Mouse (Mus musculus) intestine, embryonic 15.5 days (tissue): Measurements from ENCODE around the gene Sbds. TPM values are rescaled to one million over a fixed set of nuclear protein-coding genes. Genes with fewer than 3 reads are reported as not detected.

ENCODE experiments used
- ATAC-seq: fragments of 200-750 bp; cut with Nextera tagmentation; 2 replicates; pipeline ENCODE4 v1.8.0; 2017; ENCODE audit warnings: moderate TSS enrichment, moderate library complexity
- H3K27ac ChIP-seq: fragments of 300-500 bp; sonication (generic); 2 replicates; pipeline ENCODE4 v1.5.1; 2015; ENCODE audit warnings: mild to moderate bottlenecking, inconsistent platforms
- H3K27me3 ChIP-seq: fragments of 300-500 bp; sonication (generic); replicated peaks from 2 replicates; pipeline ENCODE4 v1.6.1; 2015; ENCODE audit warnings: inconsistent platforms
- H3K36me3 ChIP-seq: fragments of 300-500 bp; sonication (generic); 2 replicates; pipeline ENCODE4 v1.6.1; 2015; ENCODE audit warnings: inconsistent platforms
- H3K4me1 ChIP-seq: fragments of 300-500 bp; sonication (generic); replicated peaks from 2 replicates; pipeline ENCODE4 v1.6.1; 2015; ENCODE audit warnings: inconsistent platforms
- H3K4me2 ChIP-seq: fragments of 300-500 bp; sonication (generic); replicated peaks from 2 replicates; pipeline ENCODE4 v1.6.1; 2015; ENCODE audit warnings: mild to moderate bottlenecking, inconsistent platforms
- H3K4me3 ChIP-seq: fragments of 300-500 bp; sonication (generic); replicated peaks from 2 replicates; pipeline ENCODE4 v1.5.1; 2015; ENCODE audit warnings: inconsistent platforms
- H3K9ac ChIP-seq: fragments of 300-500 bp; sonication (generic); 2 replicates; pipeline ENCODE4 v1.6.1; 2015; ENCODE audit warnings: inconsistent platforms
- H3K9me3 ChIP-seq: fragments of 300-500 bp; sonication (generic); 2 replicates; pipeline ENCODE4 v1.6.1; 2016; ENCODE audit warnings: inconsistent platforms
- whole genome bisulfite sequencing: fragments of 180-500 bp; shearing (Covaris S2); methylation state at CpG from one replicate; pipeline ENCODE4 v1.1.7; 2015; 5-methylcytosine and 5-hydroxymethylcytosine counted together
- polyA plus RNA-seq: library from polyadenylated mRNA; unstranded; fragments of >200 nt; fragmentation: Nextera tagmentation; extraction: Ambion mirVana; gene quantifications from 2 replicates; pipeline ENCODE4 v1.2.1, GENCODE M21; 2015

Sbds gene
- polyA plus RNA-seq, 1 experiment from 2014 or later, result 75.9 TPM

DNA sequence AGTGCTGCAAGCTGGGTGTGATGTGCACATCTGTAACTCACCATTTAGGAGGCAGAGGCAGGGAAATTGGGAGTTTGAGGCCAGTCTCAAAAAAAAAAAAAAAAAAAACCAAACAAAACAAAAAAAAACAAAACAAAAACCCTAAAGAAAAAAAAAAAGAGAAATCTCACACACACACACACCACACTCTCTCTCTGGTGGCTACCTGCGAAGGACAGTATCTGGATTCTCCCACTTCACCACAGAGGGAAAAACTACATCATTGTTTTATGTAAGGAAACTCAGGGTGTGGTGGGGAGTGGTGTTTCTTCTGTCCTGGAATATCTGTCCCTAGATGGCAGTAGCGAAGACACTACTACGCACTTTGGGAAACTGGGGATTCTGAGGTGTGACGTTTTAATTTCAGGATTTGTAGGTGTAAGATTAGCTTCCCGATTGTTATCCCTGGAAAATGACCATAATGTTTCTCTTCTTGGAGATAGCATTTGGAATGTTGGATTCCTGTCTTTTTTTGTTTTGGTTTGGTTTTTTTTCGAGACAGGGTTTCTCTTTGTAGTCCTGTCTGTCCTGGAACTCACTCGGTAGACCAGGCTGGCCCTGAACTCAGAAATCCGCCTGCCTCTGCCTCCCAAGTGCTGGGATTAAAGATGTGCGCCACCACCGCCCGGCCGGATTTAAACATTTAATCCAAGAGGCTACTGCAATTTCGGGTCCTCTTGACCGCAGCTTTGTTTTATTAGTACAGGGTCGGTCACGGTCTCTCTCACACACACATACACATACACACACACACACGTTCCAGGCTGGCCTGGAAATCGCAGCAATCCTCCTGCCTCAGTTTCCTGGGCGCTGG is 940 bp downstream of the Sbds start:
- 10% methylated on average over 19 of the region's 19 CpGs for WGBS
- ATAC-seq, result peak; percentile 1; the same call in 1 of the 2 replicates

DNA sequence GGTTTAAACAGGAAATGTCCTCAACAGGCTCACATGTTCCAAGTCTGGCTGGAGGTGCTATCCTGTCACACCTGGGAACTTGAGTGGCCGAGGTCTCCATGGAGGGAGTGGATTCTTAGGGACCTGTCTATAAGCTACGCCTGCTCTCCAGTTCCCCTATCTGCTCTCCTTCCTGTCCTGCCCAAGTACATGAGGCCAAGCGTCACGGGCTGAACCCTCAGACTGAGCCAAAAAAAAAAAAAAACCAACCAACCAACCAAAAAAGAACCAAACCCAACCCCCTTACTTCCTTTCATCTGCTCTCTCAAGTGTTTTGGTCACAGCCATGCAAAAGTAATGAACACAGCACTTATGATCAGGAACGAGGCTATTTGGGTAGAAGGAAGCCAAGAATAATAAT is 7.5 kb downstream of the Sbds start:
- no peak for ATAC-seq
- Histone ChIP-seq H3K36me3 (peaks cover 42% of the 10 kb centered on the region), H3K4me2 (no peak overlapping the region), H3K4me3 (no peak overlapping the region), H3K27ac (no peak overlapping the region), H3K27me3 (no peaks in the 10 kb centered on the region), H3K9ac (no peak overlapping the region), H3K4me1 (no peaks in the 10 kb centered on the region), H3K9me3 (no peaks in the 10 kb centered on the region)
- 77% methylated on average over 5 of the region's 5 CpGs for whole genome bisulfite sequencing

More for the DNA sequence above, 940 bp downstream of the Sbds start:
- Histone ChIP-seq H3K4me2 (peak overlapping the region; percentile 84), H3K9ac (peak overlapping the region; percentile 80), H3K4me3 (peak overlapping the region; percentile 69), H3K4me1 (peaks cover 4% of the 10 kb centered on the region; the same call in 1 of the 2 replicates), H3K27me3 (no peaks in the 10 kb centered on the region), H3K27ac (peak overlapping the region; percentile 84), H3K9me3 (no peaks in the 10 kb centered on the region), H3K36me3 (peaks cover 3% of the 10 kb centered on the region; the same call in 1 of the 2 replicates)

DNA sequence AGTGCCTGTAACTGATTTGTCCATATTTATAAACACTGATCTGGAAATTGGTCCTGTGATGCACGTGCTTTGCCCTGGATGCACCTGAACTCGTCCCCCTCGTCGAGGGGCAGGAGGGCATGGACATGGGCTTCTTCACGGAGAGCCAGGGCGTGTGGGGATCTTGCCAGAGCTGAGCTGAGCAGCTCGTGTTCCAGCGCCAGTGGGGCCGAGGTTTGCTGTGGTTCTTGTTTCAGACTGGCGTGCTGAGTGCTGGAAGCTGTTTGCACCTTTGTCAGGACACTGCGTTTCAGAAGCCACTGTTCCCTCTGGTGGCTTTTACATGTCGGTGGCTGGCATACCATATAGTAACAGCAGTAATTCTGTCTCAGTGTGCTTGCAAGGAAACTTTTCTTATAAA is 13.9 kb downstream of the Sbds start:
- ATAC-seq, result no peak
- H3K9me3 ChIP-seq, result no peaks in the 10 kb centered on the region
- WGBS, result 89% methylated on average over 12 of the region's 12 CpGs
- no peaks in the 10 kb centered on the region for H3K4me1 ChIP-seq
- peaks cover 59% of the 10 kb centered on the region for H3K36me3 ChIP-seq
- H3K9ac ChIP-seq, result no peak overlapping the region
- H3K4me3 ChIP-seq, result no peak overlapping the region
- no peaks in the 10 kb centered on the region for H3K27me3 ChIP-seq
- H3K4me2 ChIP-seq, result no peak overlapping the region
- no peak overlapping the region for H3K27ac ChIP-seq

GRCm38 (mm10) chr5:130239856-130240255 is 15.5 kb downstream of the Sbds start:
- H3K27ac ChIP-seq, result no peak overlapping the region
- H3K4me3 ChIP-seq, result no peak overlapping the region
- no peak overlapping the region for H3K4me2 ChIP-seq
- H3K9me3 ChIP-seq, result no peaks in the 10 kb centered on the region
- H3K4me1 ChIP-seq, result no peaks in the 10 kb centered on the region
- H3K27me3 ChIP-seq, result no peaks in the 10 kb centered on the region
- WGBS, result 93% methylated on average over 2 of the region's 2 CpGs
- H3K36me3 ChIP-seq, result peaks cover 65% of the 10 kb centered on the region
- no peak for ATAC-seq
- no peak overlapping the region for H3K9ac ChIP-seq

- Histone ChIP-seq H3K27me3 (no peaks in the 10 kb centered on the region), H3K9ac (no peak overlapping the region), H3K4me3 (no peak overlapping the region), H3K9me3 (no peaks in the 10 kb centered on the region), H3K4me2 (no peak overlapping the region), H3K4me1 (no peaks in the 10 kb centered on the region), H3K27ac (no peak overlapping the region), H3K36me3 (peaks cover 65% of the 10 kb centered on the region)
- no peak for ATAC-seq
- WGBS, result 92% methylated on average over 7 of the region's 7 CpGs
Measured at GRCm38 (mm10) chr5:130239236-130239635, 16.1 kb downstream of the Sbds start.

GRCm38 (mm10) chr5:130236302-130236701 is 19.0 kb downstream of the Sbds start:
- WGBS, result 92% methylated on average over 8 of the region's 8 CpGs
- H3K9ac ChIP-seq, result no peak overlapping the region
- H3K4me2 ChIP-seq, result no peak overlapping the region
- H3K27me3 ChIP-seq, result no peaks in the 10 kb centered on the region
- no peak for ATAC-seq
- H3K36me3 ChIP-seq, result peaks cover 81% of the 10 kb centered on the region
- no peaks in the 10 kb centered on the region for H3K9me3 ChIP-seq
- no peaks in the 10 kb centered on the region for H3K4me1 ChIP-seq
- H3K4me3 ChIP-seq, result no peak overlapping the region
- no peak overlapping the region for H3K27ac ChIP-seq

DNA sequence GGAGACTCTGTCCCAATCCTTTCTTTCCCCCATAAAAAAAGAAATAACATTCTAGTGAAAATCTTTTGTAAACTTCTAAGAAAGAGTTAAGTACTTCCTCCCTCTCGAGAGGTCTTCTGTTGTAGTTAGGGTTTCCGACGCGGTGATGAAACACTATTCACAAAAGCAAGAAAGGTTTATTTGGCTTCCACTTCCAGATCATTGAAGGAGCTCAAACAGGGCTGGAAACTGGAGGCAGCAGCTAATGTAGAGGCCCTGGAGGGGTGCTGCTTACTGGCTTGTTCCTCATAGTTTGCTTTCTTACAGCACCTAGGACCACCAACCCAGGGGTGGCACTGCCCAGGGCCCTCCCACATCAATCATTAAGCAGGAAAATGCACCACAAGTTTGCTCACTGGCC is 27.2 kb downstream of the Sbds start:
- Histone ChIP-seq H3K4me3 (no peak overlapping the region), H3K27ac (no peak overlapping the region), H3K27me3 (no peaks in the 10 kb centered on the region), H3K9ac (no peak overlapping the region), H3K36me3 (peaks cover 22% of the 10 kb centered on the region), H3K9me3 (no peaks in the 10 kb centered on the region), H3K4me2 (no peak overlapping the region), H3K4me1 (peaks cover 16% of the 10 kb centered on the region)
- WGBS, result 50% methylated on average over 4 of the region's 4 CpGs
- no peak for ATAC-seq

DNA sequence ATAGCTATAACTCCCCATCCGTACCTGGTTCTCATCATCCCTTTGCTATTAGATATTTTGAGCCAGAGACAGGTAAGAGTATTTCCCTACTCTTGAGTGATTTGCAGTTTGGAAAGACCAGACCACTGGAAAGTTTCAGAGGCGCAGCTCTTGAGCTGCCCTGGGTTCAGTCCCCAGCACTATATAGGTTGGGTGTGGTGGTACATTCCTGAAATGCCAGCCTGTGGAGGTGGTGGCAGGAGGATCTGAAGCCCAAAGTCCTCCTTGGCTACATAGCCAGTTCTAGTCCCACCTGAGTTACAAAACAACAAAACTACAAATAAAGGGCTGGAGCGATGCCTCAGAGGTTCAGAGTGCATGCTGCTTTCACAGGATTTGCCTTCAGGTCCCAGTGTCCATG is 28.5 kb downstream of the Sbds start:
- no peaks in the 10 kb centered on the region for H3K27me3 ChIP-seq
- H3K9ac ChIP-seq, result no peak overlapping the region
- no peak overlapping the region for H3K27ac ChIP-seq
- WGBS, result 83% methylated on average over 3 of the region's 3 CpGs
- no peak overlapping the region for H3K4me3 ChIP-seq
- H3K36me3 ChIP-seq, result peaks cover 10% of the 10 kb centered on the region
- peaks cover 17% of the 10 kb centered on the region for H3K4me1 ChIP-seq
- no peak for ATAC-seq
- H3K9me3 ChIP-seq, result no peaks in the 10 kb centered on the region
- no peak overlapping the region for H3K4me2 ChIP-seq

DNA sequence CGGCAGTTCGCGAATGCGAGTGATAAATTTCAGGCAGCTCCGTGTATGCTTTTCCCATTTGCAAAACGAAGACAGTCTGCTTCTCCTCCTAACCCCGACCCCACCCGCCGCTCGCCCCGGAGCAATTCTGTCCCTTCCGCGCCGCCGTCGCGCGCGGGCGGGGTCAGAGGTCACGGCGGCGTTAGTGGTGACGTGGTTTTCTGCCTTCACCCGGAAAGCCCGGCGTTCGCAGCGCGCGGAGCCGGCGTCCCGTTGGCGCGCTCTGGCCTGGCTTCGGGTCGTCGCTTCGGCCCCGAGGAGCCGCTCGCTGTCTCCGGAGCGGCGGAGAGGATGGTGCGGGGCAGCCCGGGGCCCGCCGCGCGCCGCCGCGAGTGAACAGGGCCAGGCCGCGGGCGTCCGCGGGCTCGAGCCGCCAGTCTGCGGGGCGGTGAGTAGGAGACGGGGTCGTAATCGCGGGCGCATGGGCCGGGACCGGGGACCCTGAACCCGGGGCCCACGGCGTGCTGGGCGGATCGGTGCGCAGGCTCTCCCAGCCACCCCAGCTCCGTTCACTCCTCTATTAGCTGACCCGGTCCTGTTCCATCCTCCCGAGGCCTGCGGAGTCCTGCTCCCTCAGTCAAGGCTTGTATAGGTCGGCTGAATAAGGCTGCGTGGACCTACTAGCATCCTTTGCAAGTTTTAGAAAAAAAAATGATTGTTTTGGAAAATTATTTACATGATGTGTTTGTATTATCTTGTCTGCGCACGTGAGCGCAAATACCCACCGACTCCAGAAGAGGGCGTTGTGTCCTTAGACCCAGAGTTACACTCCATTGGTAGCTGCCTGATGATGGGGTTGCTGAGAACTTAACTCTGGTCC is 33.0 kb downstream of the Sbds start:
- Histone ChIP-seq H3K4me2 (peak overlapping the region; percentile 70), H3K4me1 (peaks cover 15% of the 10 kb centered on the region), H3K27ac (peak overlapping the region; percentile 81), H3K9ac (peak overlapping the region; percentile 94), H3K4me3 (peak overlapping the region; percentile 100), H3K27me3 (no peaks in the 10 kb centered on the region), H3K36me3 (no peaks in the 10 kb centered on the region), H3K9me3 (no peaks in the 10 kb centered on the region)
- ATAC-seq, result peak; percentile 88
- under 1% methylated on average over 77 of the region's 88 CpGs for WGBS

- Histone ChIP-seq H3K4me1 (peaks cover 12% of the 10 kb centered on the region), H3K27me3 (no peaks in the 10 kb centered on the region), H3K4me2 (peak overlapping the region; percentile 70), H3K9me3 (no peaks in the 10 kb centered on the region), H3K27ac (peak overlapping the region; percentile 81), H3K9ac (peak overlapping the region; percentile 94), H3K36me3 (no peaks in the 10 kb centered on the region), H3K4me3 (peak overlapping the region; percentile 100)
- WGBS, result 0% methylated on average over 10 of the region's 10 CpGs
- ATAC-seq, result peak; percentile 60
Measured at GRCm38 (mm10) chr5:130221760-130222145, 33.6 kb downstream of the Sbds start.

- no peak overlapping the region for H3K9ac ChIP-seq
- no peaks in the 10 kb centered on the region for H3K27me3 ChIP-seq
- peak overlapping the region; percentile 70 for H3K4me2 ChIP-seq
- no peak overlapping the region for H3K27ac ChIP-seq
- H3K9me3 ChIP-seq, result no peaks in the 10 kb centered on the region
- peaks cover 11% of the 10 kb centered on the region for H3K4me1 ChIP-seq
- ATAC-seq, result no peak
- 48% methylated on average over 2 of the region's 2 CpGs for WGBS
- H3K36me3 ChIP-seq, result no peaks in the 10 kb centered on the region
- H3K4me3 ChIP-seq, result peak overlapping the region; percentile 100
Measured at GRCm38 (mm10) chr5:130221316-130221715, 34.0 kb downstream of the Sbds start.

- Histone ChIP-seq H3K9me3 (no peaks in the 10 kb centered on the region), H3K27ac (no peak overlapping the region), H3K27me3 (no peaks in the 10 kb centered on the region), H3K4me3 (no peak overlapping the region), H3K4me1 (peaks cover 3% of the 10 kb centered on the region), H3K4me2 (no peak overlapping the region), H3K36me3 (peaks cover 4% of the 10 kb centered on the region; the same call in 1 of the 2 replicates), H3K9ac (no peak overlapping the region)
- ATAC-seq, result no peak
- WGBS, result 90% methylated on average over 5 of the region's 5 CpGs
Measured at GRCm38 (mm10) chr5:130218336-130218735, 37.0 kb downstream of the Sbds start.
